In the genomic region with DNA sequence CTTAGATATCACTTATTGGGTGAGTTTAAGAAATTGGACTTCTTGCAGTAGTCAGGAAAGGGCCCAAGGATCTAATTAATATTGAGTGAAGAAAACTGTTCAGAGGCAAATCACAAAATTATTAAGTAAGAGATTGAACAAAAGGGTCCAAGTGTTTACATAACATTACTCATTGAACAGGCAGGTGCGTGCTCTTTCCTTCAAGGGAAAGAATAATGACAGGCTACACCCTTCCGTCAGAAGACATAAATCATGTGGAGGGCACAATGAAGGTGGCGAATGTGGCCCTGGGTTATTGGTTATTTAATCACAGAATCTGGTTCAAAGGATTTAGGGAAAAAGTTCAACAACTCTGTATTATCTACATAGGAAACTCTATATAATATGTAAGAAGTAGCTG, we compare ENCODE assay signal across 35 mouse cellular contexts.
"Had no signal": no experiment of that assay in that cellular context is flagged by ENCODE, and none has a peak within 500 bp of the region (broad histone marks: within the 10 kb centered on the region; RNA-seq: fewer than 3 reads in every experiment).

No protein-coding gene starts in this region.

- H3K9me3 ChIP-seq: heart, embryonic 10.5 days; heart, embryonic 12.5 days; heart, embryonic 13.5 days; heart, embryonic 15.5 days; hindbrain, embryonic 10.5 days; hindbrain, embryonic 12.5 days; hindbrain, embryonic 13.5 days; hindbrain, embryonic 15.5 days; intestine, embryonic 15.5 days; kidney, embryonic 15.5 days had no signal

- H3K4me2 ChIP-seq: heart, embryonic 11.5 days; heart, embryonic 12.5 days; heart, embryonic 13.5 days; heart, embryonic 15.5 days; hindbrain, embryonic 12.5 days; hindbrain, embryonic 13.5 days; hindbrain, embryonic 14.5 days; hindbrain, embryonic 15.5 days; intestine, embryonic 15.5 days; kidney, embryonic 15.5 days had no signal

- H3K4me1 ChIP-seq: heart, embryonic 10.5 days; heart, embryonic 13.5 days; hindbrain, embryonic 10.5 days; hindbrain, embryonic 12.5 days; hindbrain, embryonic 13.5 days; hindbrain, embryonic 15.5 days; intestine, embryonic 15.5 days; kidney, embryonic 15.5 days had no signal

- H3K36me3 ChIP-seq: heart, embryonic 10.5 days; heart, embryonic 12.5 days; heart, embryonic 13.5 days; heart, embryonic 15.5 days; hindbrain, embryonic 10.5 days; hindbrain, embryonic 12.5 days; hindbrain, embryonic 13.5 days; hindbrain, embryonic 15.5 days; intestine, embryonic 15.5 days; kidney, embryonic 15.5 days had no signal

- ATAC-seq: hindbrain, embryonic 16.5 days; hindbrain, postnatal 0 days; inflammation-experienced regulatory T-cells, adult 6 months; intestine, embryonic 15.5 days; intestine, embryonic 16.5 days; intestine, postnatal 0 days had no signal

- DNase-seq: heart, postnatal 10 days; heart, postnatal 14 days; heart, postnatal 36 days; heart, postnatal 4 days; kidney, adult 11 months; kidney, adult 18-20 months; kidney, adult 2 months; kidney, adult 8-10 months; kidney, adult 9 months; kidney, postnatal 10 days; kidney, postnatal 14 days; kidney, postnatal 25 days; kidney, postnatal 36 days; kidney, postnatal 4 days; layer of hippocampus, adult 9-11 months; layer of hippocampus, postnatal 36 days had no signal

- H3K27ac ChIP-seq: heart, embryonic 10.5 days; heart, embryonic 13.5 days; heart, embryonic 15.5 days; hindbrain, embryonic 10.5 days; hindbrain, embryonic 12.5 days; hindbrain, embryonic 13.5 days; hindbrain, embryonic 14.5 days; hindbrain, embryonic 15.5 days; hindbrain, postnatal 0 days; intestine, embryonic 15.5 days; kidney, embryonic 15.5 days; kidney, postnatal 0 days; layer of hippocampus, adult 2 months had no signal

- H3K27me3 ChIP-seq: heart, embryonic 12.5 days; heart, embryonic 13.5 days; heart, embryonic 15.5 days; hindbrain, embryonic 12.5 days; hindbrain, embryonic 13.5 days; hindbrain, embryonic 15.5 days; intestine, embryonic 15.5 days; kidney, embryonic 15.5 days had no signal

- H3K4me3 ChIP-seq: heart, embryonic 10.5 days; heart, embryonic 12.5 days; heart, embryonic 13.5 days; heart, embryonic 15.5 days; hindbrain, embryonic 10.5 days; hindbrain, embryonic 12.5 days; hindbrain, embryonic 13.5 days; hindbrain, embryonic 15.5 days; intestine, embryonic 15.5 days; kidney, embryonic 15.5 days; layer of hippocampus, adult 2 months had no signal

- H3K9ac ChIP-seq: heart, embryonic 12.5 days; heart, embryonic 13.5 days; heart, embryonic 15.5 days; hindbrain, embryonic 12.5 days; hindbrain, embryonic 13.5 days; hindbrain, embryonic 14.5 days; hindbrain, embryonic 15.5 days; intestine, embryonic 15.5 days; kidney, embryonic 15.5 days had no signal
